Mouse (Mus musculus) erythroblast, embryonic 14.5 days (primary cell): ENCODE data around the gene Gm20671. TPM values are rescaled to one million over a fixed set of nuclear protein-coding genes. Genes with fewer than 3 reads are reported as not detected.
A peak's percentile ranks its signal among the peaks of the same experiment; 100 is the strongest.
"Not testable (repeated sequence)": the region's sequence is repeated elsewhere in the genome, so short reads cannot be mapped to it uniquely, and the experiment has no call there.

Source experiments
- H3K27me3 ChIP-seq: 2 replicates; pipeline ENCODE4 v1.6.1; 2012; ENCODE audit warnings: inconsistent platforms; ENCODE audit not compliant: control insufficient read depth
- H3K36me3 ChIP-seq: 2 replicates; pipeline ENCODE4 v1.6.1; 2012; ENCODE audit warnings: mild to moderate bottlenecking, inconsistent platforms; ENCODE audit not compliant: control insufficient read depth
- H3K4me1 ChIP-seq: 2 replicates; pipeline ENCODE4 v1.6.1; 2012; ENCODE audit warnings: inconsistent platforms; ENCODE audit not compliant: control insufficient read depth
- H3K4me3 ChIP-seq: replicated peaks from 2 replicates; pipeline ENCODE3; 2012; ENCODE audit warnings: moderate library complexity, mild to moderate bottlenecking, inconsistent platforms
- H3K9me3 ChIP-seq: 2 replicates; pipeline ENCODE4 v1.6.1; 2012; ENCODE audit warnings: low read length, inconsistent platforms, mixed read lengths; ENCODE audit not compliant: control insufficient read depth
- GATA1 ChIP-seq: IDR thresholded peaks from 2 replicates; pipeline ENCODE4 v1.6.1; 2012; ENCODE audit warnings: low read length, inconsistent platforms, mixed read lengths
- TAL1 ChIP-seq: IDR thresholded peaks from 3 replicates; pipeline ENCODE4 v1.6.1; 2012; ENCODE audit warnings: low read length, inconsistent platforms, mixed read lengths
- polyA plus RNA-seq: library from polyadenylated mRNA; stranded (reverse); fragments of >175 nt; gene quantifications from 2 replicates; pipeline ENCODE4 v1.2.3, GENCODE M21; 2012

Gene Gm20671
- polyA plus RNA-seq, 1 experiment = 0.06 TPM

- Histone ChIP-seq H3K9me3 (no peaks in the 10 kb centered on the region), H3K36me3 (peaks cover 76% of the 10 kb centered on the region), H3K4me1 (no peaks in the 10 kb centered on the region), H3K4me3 (no peak overlapping the region), H3K27me3 (no peaks in the 10 kb centered on the region)
- no peak for TF ChIP-seq TAL1
- no peak for TF ChIP-seq GATA1
Observed at GRCm38 (mm10) chr5:32820471-32820870, 6.4 kb downstream of the Gm20671 start.

- Histone ChIP-seq H3K36me3 (peaks cover 81% of the 10 kb centered on the region), H3K4me1 (no peaks in the 10 kb centered on the region), H3K27me3 (no peaks in the 10 kb centered on the region), H3K9me3 (no peaks in the 10 kb centered on the region), H3K4me3 (no peak overlapping the region)
- no peak for TF ChIP-seq TAL1
- TF ChIP-seq GATA1 = no peak
Observed at GRCm38 (mm10) chr5:32815396-32815795, 11.5 kb downstream of the Gm20671 start.

DNA sequence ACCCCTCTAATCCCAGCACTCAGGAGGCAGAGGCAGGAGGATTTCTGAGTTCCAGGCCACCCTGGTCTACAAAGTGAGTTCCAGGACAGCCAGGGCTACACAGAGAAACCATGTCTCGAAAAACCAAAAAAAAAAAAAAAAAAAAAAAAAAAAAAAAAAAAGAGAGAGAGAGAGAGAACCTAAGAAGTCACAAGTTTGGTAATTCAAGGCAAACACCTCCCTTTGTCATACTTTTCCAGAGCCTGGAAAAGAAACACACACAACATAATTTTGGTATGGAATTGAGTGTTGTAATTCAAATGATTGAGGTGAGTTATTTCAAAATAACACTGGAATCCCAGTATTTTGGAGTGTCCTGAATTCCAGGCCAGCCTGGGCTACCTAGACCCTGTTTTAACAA, 40.5 kb downstream of the Gm20671 start:
- not testable (repeated sequence) for H3K9me3 ChIP-seq, H3K4me3 ChIP-seq, H3K27me3 ChIP-seq
- H3K36me3 ChIP-seq = peaks cover 30% of the 10 kb centered on the region
- peaks cover 20% of the 10 kb centered on the region for H3K4me1 ChIP-seq

DNA sequence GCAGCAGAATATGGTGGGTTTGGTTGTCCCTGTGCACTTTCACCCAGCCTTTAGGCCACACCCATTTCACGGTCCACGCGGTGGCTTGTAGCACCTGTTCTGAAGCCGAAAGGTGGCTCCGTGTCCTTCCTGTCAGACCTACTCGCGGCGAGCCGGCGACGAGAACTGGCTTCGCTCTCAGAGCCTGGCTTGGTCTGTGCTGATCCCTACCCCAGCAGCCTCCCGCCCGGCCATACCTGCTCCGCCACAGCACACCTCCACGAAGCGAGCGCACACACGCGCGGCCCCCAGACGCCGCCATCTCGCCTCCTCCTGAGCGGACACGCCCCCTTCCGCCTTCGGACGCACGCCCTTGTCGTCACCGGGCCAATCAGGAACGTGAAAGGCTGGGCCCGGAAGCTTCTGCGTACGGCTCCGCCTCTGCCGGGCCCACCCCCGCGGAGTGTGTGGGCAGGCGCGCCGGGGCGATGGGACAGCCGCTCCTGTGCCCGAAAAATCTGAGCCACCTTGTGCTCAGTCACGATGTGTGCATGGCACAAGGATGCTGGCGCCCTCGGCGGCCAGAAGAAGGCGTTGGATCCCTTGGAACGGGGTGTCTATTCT, 41.5 kb downstream of the Gm20671 start, which contains the start of gene Pisd:
Gene Pisd (minus strand): TSS at position 334 of the 603 bp plus-strand sequence.
- peak within 1 kb of the TSS; percentile 93 for H3K4me3 ChIP-seq
- no peaks in the 10 kb centered on the region for H3K9me3 ChIP-seq
- peaks cover 20% of the 10 kb centered on the region for H3K36me3 ChIP-seq
- no peak for TF ChIP-seq GATA1
- TF ChIP-seq TAL1 = no peak
- H3K4me1 ChIP-seq = peaks cover 22% of the 10 kb centered on the region
- H3K27me3 ChIP-seq = no peaks in the 10 kb centered on the region

DNA sequence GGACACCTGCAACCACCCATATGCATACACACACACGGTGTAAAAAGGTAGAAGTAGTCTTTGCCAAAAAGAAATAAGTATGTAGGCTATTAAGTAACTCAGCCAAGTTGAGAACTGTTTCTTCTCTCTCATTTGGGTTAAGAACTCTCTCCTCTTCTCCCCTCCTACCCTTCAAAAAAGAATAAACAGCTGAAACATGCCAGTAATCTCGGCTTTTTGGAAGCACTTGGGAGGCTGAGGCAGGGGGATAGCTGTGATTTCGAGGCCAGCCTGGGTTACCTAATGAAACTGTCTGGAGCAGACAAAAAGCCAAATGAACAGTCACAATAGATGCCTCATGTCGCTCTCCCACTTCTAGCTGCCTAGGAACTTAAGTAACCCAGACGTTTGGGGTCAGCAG, 42.2 kb downstream of the Gm20671 start:
- no peaks in the 10 kb centered on the region for H3K9me3 ChIP-seq
- TF ChIP-seq TAL1 (no peak), GATA1 (no peak)
- H3K36me3 ChIP-seq = peaks cover 15% of the 10 kb centered on the region
- H3K4me3 ChIP-seq = peak overlapping the region; percentile 93
- no peaks in the 10 kb centered on the region for H3K27me3 ChIP-seq
- H3K4me1 ChIP-seq = peaks cover 22% of the 10 kb centered on the region

- Histone ChIP-seq H3K4me3 (no peak overlapping the region), H3K36me3 (no peaks in the 10 kb centered on the region), H3K27me3 (no peaks in the 10 kb centered on the region), H3K9me3 (no peaks in the 10 kb centered on the region), H3K4me1 (peaks cover 22% of the 10 kb centered on the region)
- no peak for TF ChIP-seq GATA1
- TF ChIP-seq TAL1 = no peak
Observed at GRCm38 (mm10) chr5:32781596-32781995, 45.3 kb downstream of the Gm20671 start.

DNA sequence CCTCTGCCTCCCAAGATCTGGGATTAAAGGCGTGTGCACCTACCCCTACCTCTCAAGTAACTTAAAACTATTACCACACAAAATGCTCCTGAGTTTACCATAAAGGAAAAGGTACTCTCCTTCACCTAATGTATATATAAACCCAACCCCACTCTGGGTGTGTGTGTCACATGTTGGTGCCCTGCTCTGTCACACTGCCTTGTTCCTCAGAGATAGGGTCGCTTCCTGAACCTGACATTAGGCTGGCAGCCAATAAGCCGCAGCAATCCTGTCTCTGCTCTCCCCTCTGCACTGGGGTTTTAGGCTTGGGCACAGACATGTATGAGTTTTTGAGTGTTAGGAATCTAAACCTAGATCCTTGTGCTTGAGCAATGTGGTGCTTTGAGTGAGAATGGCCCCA, 48.7 kb downstream of the Gm20671 start:
- Histone ChIP-seq H3K27me3 (no peaks in the 10 kb centered on the region), H3K36me3 (peaks cover 9% of the 10 kb centered on the region), H3K4me1 (peaks cover 4% of the 10 kb centered on the region), H3K4me3 (no peak overlapping the region), H3K9me3 (no peaks in the 10 kb centered on the region)
- no peak for TF ChIP-seq TAL1
- TF ChIP-seq GATA1 = no peak

GRCm38 (mm10) chr5:32772361-32772760, 54.5 kb downstream of the Gm20671 start:
- Histone ChIP-seq H3K4me1 (no peaks in the 10 kb centered on the region; the same call in 1 of the 2 replicates), H3K4me3 (no peak overlapping the region), H3K27me3 (no peaks in the 10 kb centered on the region), H3K9me3 (no peaks in the 10 kb centered on the region), H3K36me3 (peaks cover 14% of the 10 kb centered on the region)
- TF ChIP-seq GATA1 (no peak), TAL1 (no peak)

DNA sequence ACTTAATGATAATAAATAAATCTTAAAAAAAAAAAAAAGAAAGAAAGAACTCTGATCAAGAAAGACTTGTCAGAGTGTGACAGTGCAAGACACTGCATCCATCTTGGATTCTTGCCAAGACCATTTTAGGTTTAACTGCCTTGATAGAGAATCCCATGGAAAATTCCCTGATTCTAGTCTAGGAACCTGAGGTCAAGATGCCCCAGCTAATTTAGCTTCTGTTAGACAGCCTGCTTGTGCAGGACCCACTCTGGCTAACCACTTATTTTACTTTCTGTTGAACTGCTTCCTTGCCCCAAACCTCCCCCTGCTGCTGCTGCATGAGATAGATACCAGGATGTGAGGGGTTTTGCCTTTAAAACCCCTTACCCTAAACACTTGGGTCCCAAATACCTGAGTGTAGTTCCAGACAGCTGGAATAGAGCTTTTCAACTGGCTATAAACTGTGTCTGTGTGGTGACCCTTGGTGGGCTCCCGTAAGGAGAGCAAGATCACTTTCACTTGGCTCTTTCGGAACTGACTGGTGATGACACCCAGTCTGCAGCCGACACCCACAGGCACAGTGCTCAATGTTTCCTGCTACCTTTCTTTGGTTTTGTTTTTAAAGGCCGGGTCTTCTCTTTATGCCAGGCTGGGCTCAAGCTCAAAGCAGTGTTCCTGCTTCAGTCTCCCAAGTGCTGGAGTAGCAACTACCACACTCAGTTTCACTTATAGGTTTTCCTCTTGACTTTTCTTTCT, 59.1 kb downstream of the Gm20671 start:
- no peaks in the 10 kb centered on the region for H3K9me3 ChIP-seq
- no peaks in the 10 kb centered on the region; the same call in 1 of the 2 replicates for H3K4me1 ChIP-seq
- no peak overlapping the region for H3K4me3 ChIP-seq
- peaks cover 12% of the 10 kb centered on the region for H3K36me3 ChIP-seq
- no peak for TF ChIP-seq GATA1
- H3K27me3 ChIP-seq = no peaks in the 10 kb centered on the region

- Histone ChIP-seq H3K27me3 (no peaks in the 10 kb centered on the region), H3K4me3 (no peak overlapping the region), H3K9me3 (no peaks in the 10 kb centered on the region), H3K4me1 (no peaks in the 10 kb centered on the region; the same call in 1 of the 2 replicates), H3K36me3 (peaks cover 12% of the 10 kb centered on the region)
- TF ChIP-seq TAL1 (no peak), GATA1 (no peak)
Observed at GRCm38 (mm10) chr5:32767004-32767403, 59.9 kb downstream of the Gm20671 start.
